Mouse (Mus musculus): ENCODE results near the gene Pitpnc1. TPM values are rescaled to one million over a fixed set of nuclear protein-coding genes. Genes with fewer than 3 reads are reported as not detected.

Gene Pitpnc1
- polyA plus RNA-seq, 1 experiment from 2014 or later, result 35.2 TPM

DNA sequence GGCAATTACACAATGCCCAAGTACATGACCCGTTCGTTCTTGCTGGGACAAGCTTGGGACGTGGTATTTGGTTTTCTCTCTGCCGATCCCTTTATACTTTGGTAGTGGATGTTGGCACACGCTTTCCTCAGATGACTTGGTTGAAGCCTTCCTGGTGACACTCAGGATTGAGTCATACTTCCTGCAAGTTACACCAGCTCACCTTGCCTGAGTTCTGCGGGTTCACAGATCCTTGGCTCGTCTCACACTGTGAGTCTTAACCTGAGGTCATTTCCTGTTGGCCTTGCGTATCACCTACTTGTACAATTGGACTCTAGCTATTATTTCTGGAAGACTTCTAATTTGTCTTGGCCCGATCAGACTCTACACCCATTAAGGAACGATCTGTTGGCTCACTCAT lies 42.5 kb downstream of the Pitpnc1 start:
- no peak for ATAC-seq (ENCODE audit: low FRiP score)
- 92% methylated on average over 10 of the region's 10 CpGs for WGBS
- H3K4me3 ChIP-seq, result no peak overlapping the region

DNA sequence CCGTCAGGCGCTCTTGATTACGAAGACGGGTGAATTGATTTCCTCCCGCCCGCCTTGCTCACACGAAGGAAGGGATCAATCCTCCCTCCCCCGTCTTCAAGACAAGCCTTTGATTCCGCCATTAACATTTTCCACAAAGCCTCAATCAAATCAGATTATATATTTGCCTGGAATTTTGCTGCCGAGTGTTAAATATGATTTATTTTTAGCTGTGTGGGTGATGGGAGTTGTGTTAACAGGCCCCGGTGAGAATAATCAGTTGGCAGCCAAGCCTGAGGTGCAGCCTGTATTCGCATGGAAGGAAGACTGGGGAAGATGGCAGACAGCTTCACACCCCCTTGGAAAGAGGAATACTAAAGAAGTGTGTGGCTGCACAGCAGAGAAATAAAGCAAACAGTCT lies 46.3 kb downstream of the Pitpnc1 start:
- no peak overlapping the region for H3K9ac ChIP-seq
- H3K4me1 ChIP-seq (replicated peaks), result peaks cover 26% of the 10 kb centered on the region
- no peak overlapping the region for H3K4me3 ChIP-seq
- H3K36me3 ChIP-seq, result no peaks in the 10 kb centered on the region
- 86% methylated on average over 12 of the region's 12 CpGs for WGBS
- no peak overlapping the region for H3K4me2 ChIP-seq
- H3K9me3 ChIP-seq, result no peaks in the 10 kb centered on the region
- no peak for ATAC-seq (ENCODE audit: low FRiP score)
- 0 out of 2 replicates have a peak overlapping the region, but pooled peaks have one; percentile 4 for H3K27ac ChIP-seq
- no peaks in the 10 kb centered on the region for H3K27me3 ChIP-seq

More for the DNA sequence above, 42.5 kb downstream of the Pitpnc1 start:
- H3K9me3 ChIP-seq, result no peaks in the 10 kb centered on the region
- H3K27me3 ChIP-seq, result no peaks in the 10 kb centered on the region
- no peak overlapping the region for H3K27ac ChIP-seq
- no peak overlapping the region for H3K9ac ChIP-seq
- H3K4me2 ChIP-seq, result no peak overlapping the region
- no peaks in the 10 kb centered on the region for H3K36me3 ChIP-seq
- H3K4me1 ChIP-seq (replicated peaks), result peaks cover 24% of the 10 kb centered on the region

DNA sequence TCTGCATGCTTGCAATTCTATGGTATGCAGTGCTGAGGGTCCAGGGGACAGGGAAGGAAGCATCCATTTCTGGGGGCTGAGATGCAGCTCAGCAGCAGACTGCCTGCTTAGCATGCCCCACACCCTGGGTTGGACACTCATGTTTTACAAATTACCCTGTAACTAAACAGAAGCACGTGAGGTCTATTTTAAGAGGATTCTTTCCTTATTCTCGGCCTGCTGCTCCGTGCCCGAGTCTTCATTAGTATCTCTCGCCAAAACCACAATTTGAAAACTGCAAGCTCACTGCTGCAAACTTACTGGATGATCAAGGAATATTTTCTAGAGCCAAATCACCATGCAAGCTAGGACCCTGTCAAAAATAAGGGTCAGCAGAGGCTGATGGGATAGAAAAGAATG lies 48.1 kb downstream of the Pitpnc1 start:
- Histone ChIP-seq H3K4me2 (no peak overlapping the region), H3K4me3 (no peak overlapping the region), H3K27ac (peak overlapping the region; percentile 26; the same call in 1 of the 2 replicates), H3K4me1 (replicated peaks) (peaks cover 28% of the 10 kb centered on the region), H3K9ac (no peak overlapping the region), H3K27me3 (no peaks in the 10 kb centered on the region), H3K9me3 (no peaks in the 10 kb centered on the region), H3K36me3 (no peaks in the 10 kb centered on the region)
- no peak for ATAC-seq (ENCODE audit: low FRiP score)
- 51% methylated on average over 5 of the region's 5 CpGs for WGBS

DNA sequence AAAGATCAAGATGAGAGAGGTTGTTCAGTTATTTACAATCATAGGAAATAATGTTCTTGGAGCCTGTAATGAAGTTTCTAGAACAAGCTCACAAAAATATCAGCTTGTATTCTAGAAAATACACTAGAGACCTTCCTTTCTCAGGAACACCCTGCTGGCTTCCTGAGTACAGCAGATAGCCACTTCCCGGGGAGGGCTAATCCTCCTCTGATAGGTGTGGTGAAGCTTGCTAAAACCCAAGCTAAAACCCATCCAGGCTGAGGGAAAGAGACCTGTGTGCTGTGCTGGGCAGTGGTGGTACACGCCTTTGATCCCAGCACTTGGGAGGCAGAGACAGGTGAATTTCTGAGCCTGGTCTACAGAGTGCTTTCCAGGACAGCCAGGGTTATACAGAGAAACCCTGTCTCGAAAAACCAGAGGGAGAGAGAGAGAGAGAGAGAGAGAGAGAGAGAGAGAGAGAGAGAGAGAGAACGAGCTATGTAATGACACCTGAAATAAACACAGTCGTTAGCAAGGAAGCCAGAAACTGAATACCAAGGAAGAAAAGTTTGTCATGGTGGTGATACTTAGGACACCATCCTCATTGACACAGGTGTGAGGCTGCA lies 48.6 kb downstream of the Pitpnc1 start:
- H3K4me1 ChIP-seq (replicated peaks), result peaks cover 33% of the 10 kb centered on the region
- H3K4me2 ChIP-seq, result no peak overlapping the region
- H3K36me3 ChIP-seq, result no peaks in the 10 kb centered on the region
- no peaks in the 10 kb centered on the region for H3K9me3 ChIP-seq
- no peak for ATAC-seq (ENCODE audit: low FRiP score)
- peak overlapping the region; percentile 26; the same call in 1 of the 2 replicates for H3K27ac ChIP-seq
- H3K9ac ChIP-seq, result no peak overlapping the region
- no peak overlapping the region for H3K4me3 ChIP-seq
- H3K27me3 ChIP-seq, result no peaks in the 10 kb centered on the region
- WGBS, result 66% methylated on average over 5 of the region's 5 CpGs

DNA sequence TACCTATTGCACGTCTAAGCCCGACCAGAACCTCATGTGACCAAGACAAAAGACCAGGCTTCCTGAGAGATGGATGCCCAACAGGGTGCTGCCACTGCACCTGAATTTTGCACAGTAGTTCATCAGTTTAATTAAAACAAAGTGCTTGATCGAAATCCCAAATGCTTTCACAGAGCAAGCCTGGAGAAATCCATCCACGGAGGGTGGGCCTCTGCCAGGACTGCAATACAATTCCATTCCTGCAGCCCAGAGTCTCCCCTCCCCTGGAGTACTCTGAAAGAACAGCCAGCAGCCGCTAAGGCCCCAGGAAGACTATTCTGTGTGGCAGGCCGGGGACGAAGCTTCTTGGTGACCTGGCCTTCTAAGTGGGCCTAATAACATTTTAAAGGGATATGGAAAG lies 50.6 kb downstream of the Pitpnc1 start:
- peak overlapping the region; percentile 71 for H3K27ac ChIP-seq
- H3K9ac ChIP-seq, result no peak overlapping the region
- WGBS, result 31% methylated on average over 7 of the region's 7 CpGs

DNA sequence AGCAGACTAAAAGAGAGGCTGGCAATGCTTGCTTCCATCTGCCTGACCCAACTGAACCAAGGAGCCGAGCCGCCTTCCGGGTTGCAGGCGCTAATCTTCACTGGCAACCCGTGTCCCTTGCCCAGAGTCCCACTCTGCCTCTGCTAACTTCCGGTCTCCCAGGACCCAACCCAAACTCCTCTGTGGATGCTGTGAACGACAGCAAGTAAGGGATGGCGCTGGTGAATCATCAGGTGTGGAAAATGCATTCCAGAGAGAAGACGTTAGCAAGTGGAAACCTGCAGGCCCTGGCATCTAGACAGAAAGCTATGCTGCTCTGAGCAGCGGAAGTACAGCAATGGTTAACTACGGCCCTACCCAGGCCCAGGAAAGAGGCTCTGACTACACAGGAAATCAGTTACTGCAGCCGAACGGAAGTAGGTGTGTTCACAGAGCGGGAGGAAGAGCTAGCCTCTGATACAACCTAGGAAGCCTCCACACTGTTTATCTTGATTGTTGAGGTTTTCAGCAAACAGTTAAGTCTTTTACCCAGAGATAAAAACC lies 53.4 kb downstream of the Pitpnc1 start:
- peak overlapping the region; percentile 46; the same call in 1 of the 2 replicates for H3K9ac ChIP-seq

More for the DNA sequence above, 50.6 kb downstream of the Pitpnc1 start:
- no peak overlapping the region for H3K4me2 ChIP-seq
- no peak for ATAC-seq (ENCODE audit: low FRiP score)
- H3K36me3 ChIP-seq, result no peaks in the 10 kb centered on the region
- no peak overlapping the region for H3K4me3 ChIP-seq
- H3K9me3 ChIP-seq, result no peaks in the 10 kb centered on the region
- peaks cover 51% of the 10 kb centered on the region for H3K4me1 ChIP-seq (replicated peaks)
- H3K27me3 ChIP-seq, result no peaks in the 10 kb centered on the region

DNA sequence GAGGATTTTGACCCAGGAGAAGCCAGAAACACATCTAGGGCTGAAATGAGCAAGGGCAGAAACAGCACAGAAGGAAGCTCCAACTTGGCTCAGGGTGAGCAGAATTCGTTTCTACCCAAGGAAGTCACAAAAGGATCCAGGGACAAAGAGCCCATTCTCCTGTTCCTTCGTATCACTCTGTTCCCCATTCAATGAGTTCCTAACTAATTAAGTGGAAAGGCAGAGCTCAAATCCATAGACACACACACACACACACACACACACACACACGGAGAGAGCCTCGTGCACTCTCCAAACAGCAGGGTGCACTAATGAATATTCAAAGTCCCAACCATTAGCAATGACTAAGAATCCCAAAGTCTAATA lies 54.0 kb downstream of the Pitpnc1 start:
- peaks cover 54% of the 10 kb centered on the region for H3K4me1 ChIP-seq (replicated peaks)
- no peaks in the 10 kb centered on the region for H3K9me3 ChIP-seq
- H3K4me2 ChIP-seq, result peak overlapping the region; percentile 34
- 10% methylated on average over 4 of the region's 4 CpGs for WGBS
- no peaks in the 10 kb centered on the region for H3K36me3 ChIP-seq
- no peak overlapping the region for H3K4me3 ChIP-seq
- peak overlapping the region; percentile 84 for H3K27ac ChIP-seq
- peak overlapping the region; percentile 46; the same call in 1 of the 2 replicates for H3K9ac ChIP-seq
- peak; percentile 47; the same call in 1 of the 2 replicates for ATAC-seq (ENCODE audit: low FRiP score)
- no peaks in the 10 kb centered on the region for H3K27me3 ChIP-seq

More for the DNA sequence above, 53.4 kb downstream of the Pitpnc1 start:
- H3K9me3 ChIP-seq, result no peaks in the 10 kb centered on the region
- ATAC-seq (ENCODE audit: low FRiP score), result no peak
- peak overlapping the region; percentile 34 for H3K4me2 ChIP-seq
- H3K36me3 ChIP-seq, result no peaks in the 10 kb centered on the region
- WGBS, result 49% methylated on average over 14 of the region's 14 CpGs
- peak overlapping the region; percentile 84 for H3K27ac ChIP-seq
- no peak overlapping the region for H3K4me3 ChIP-seq
- peaks cover 56% of the 10 kb centered on the region for H3K4me1 ChIP-seq (replicated peaks)
- no peaks in the 10 kb centered on the region for H3K27me3 ChIP-seq

DNA sequence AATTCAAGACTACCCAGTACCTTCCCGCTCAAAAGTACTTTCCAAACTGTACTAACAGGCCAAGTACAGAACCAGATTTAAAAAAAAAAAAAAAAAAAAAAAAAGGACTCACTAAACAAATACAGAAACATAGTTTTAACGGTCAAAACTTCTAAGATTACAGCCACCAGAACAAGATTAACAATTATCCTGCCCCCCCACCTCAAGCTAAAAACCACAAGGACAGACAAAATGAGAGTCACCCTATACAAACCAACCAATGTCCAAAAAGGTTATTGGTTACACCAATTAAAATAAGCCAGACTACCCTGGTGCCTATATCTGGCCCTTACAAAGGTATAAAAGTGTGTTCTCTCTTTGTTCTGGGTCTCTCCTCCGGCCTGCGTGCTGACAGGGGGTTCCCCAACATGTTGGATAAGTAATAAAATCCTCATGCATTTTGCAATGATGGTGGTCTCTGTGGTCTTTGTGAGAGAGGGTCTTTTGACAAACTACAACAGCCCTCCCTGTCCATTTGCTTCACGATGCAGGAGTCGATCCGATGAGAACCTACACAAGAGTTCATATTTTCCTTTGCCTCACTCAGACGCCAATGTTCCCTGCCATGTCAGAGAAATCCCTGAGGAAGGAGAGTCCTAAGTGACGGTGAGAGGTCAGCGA lies 54.5 kb downstream of the Pitpnc1 start:
- Histone ChIP-seq H3K27ac (peak overlapping the region; percentile 84), H3K9ac (no peak overlapping the region; the same call in 1 of the 2 replicates), H3K36me3 (no peaks in the 10 kb centered on the region), H3K4me3 (no peak overlapping the region), H3K9me3 (no peaks in the 10 kb centered on the region), H3K4me1 (replicated peaks) (peaks cover 54% of the 10 kb centered on the region), H3K27me3 (no peaks in the 10 kb centered on the region), H3K4me2 (peak overlapping the region; percentile 34)
- 28% methylated on average over 10 of the region's 10 CpGs for WGBS
- ATAC-seq (ENCODE audit: low FRiP score), result no peak

DNA sequence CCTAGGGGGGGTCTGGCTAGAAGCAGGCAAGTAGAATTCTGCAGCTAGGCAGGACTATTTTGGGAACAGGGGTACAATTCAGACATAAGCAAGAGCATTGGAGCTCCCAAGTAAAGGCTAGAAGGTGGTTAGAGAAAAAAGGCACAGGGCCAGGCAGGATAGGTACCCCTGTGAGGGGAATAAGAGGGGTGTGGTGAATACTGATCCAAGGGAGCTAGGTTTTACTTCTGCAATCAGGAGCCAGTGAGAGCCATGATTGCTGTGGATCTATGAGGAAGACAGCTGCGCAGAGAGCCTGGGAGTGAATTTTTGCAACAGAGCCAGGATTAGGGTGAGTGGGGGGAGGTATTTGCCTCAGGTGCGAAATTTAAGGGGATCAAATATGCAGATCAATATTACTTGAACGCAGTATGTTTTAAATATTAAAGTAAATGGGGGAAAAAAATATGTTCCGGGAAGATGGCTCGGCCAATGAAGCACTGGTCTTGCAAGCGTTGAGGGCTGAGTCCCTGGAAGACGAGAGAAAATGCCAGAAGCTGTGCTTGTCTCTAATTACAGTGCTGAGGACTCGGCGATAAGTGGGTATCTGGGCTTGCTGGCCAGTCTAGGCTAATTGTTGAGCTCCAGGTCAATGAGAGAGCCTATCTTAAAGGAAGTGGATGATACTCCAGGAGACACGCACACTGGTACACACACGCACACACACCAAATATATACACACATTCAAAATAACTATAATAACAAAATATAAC lies 55.3 kb downstream of the Pitpnc1 start:
- Histone ChIP-seq H3K9me3 (no peaks in the 10 kb centered on the region), H3K27ac (peak overlapping the region; percentile 67), H3K4me2 (no peak overlapping the region), H3K4me1 (replicated peaks) (peaks cover 51% of the 10 kb centered on the region), H3K36me3 (no peaks in the 10 kb centered on the region), H3K4me3 (no peak overlapping the region), H3K9ac (no peak overlapping the region), H3K27me3 (no peaks in the 10 kb centered on the region)
- 71% methylated on average over 11 of the region's 11 CpGs for WGBS
- no peak for ATAC-seq (ENCODE audit: low FRiP score)

DNA sequence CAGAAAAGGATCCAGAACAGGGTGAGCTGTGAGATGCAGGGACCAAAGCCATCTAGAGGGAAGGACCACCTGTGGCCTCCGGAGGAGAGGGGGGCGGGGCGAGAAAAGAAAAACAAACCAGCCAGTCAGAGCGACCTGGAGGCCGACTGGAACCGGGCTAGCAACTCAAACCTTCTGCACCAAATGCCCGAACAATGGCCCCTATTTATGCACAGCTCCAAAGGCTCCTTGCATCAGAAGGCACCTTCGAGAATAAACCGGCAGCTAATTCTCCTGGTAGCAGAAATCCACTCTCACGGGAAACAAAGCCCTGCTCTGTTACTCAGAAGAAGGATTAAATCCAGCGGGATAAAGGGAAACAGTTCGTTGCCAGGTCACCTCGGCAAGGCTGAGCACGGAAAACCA lies 57.2 kb downstream of the Pitpnc1 start:
- H3K27me3 ChIP-seq, result no peaks in the 10 kb centered on the region
- peak overlapping the region; percentile 83 for H3K27ac ChIP-seq
- H3K4me1 ChIP-seq (replicated peaks), result peaks cover 47% of the 10 kb centered on the region
- under 1% methylated on average over 14 of the region's 14 CpGs for WGBS
- no peaks in the 10 kb centered on the region for H3K9me3 ChIP-seq
- H3K36me3 ChIP-seq, result no peaks in the 10 kb centered on the region
- H3K4me2 ChIP-seq, result peak overlapping the region; percentile 55
- H3K4me3 ChIP-seq, result peak overlapping the region; percentile 22
- peak overlapping the region; percentile 57 for H3K9ac ChIP-seq
- ATAC-seq (ENCODE audit: low FRiP score), result no peak; the same call in 1 of the 2 replicates

DNA sequence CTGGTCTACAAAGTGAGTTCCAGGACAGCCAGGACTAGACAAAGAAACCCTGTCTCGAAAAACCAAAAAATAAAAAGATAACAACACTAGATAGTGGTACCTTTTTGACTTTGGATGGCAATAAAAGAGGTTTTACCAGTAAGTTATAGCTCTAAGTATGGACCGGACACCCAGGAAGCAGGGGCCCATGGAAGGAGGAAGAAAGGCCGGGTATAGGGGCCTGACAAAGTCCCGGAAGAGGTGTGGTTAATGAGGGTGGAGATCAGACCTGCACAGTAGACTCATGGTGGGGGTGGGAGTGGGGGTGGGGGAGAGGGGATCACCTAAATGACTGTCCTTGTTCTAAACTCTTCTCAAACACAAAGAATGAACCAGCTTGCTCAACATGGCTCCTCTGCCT lies 58.4 kb downstream of the Pitpnc1 start:
- WGBS, result 91% methylated on average over 4 of the region's 4 CpGs
- Histone ChIP-seq H3K27me3 (no peaks in the 10 kb centered on the region), H3K9me3 (no peaks in the 10 kb centered on the region), H3K27ac (no peak overlapping the region), H3K4me3 (no peak overlapping the region), H3K4me1 (replicated peaks) (peaks cover 43% of the 10 kb centered on the region), H3K4me2 (no peak overlapping the region), H3K9ac (no peak overlapping the region), H3K36me3 (no peaks in the 10 kb centered on the region)
- ATAC-seq (ENCODE audit: low FRiP score), result no peak

DNA sequence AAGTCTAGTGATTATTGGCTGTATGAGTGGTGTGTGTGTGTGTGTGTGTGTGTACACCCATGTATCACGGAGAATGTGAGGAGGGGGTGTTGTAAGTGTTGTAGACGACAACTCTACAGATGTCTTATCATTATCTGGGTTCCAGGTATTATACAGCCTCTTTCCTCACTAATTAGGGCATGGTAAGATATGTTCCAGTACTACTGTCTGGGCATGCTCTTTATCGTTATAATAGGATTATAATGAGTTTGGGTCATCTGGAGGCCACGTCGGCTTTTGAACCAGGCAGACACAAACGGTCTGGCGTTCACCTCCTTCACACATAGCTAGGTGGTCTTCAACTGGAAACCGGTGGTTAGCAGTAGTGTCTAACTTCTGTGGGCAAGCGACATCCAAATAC lies 58.9 kb downstream of the Pitpnc1 start:
- Histone ChIP-seq H3K36me3 (no peaks in the 10 kb centered on the region), H3K27me3 (no peaks in the 10 kb centered on the region), H3K9ac (no peak overlapping the region), H3K27ac (no peak overlapping the region), H3K4me2 (no peak overlapping the region), H3K4me1 (replicated peaks) (peaks cover 37% of the 10 kb centered on the region), H3K9me3 (no peaks in the 10 kb centered on the region), H3K4me3 (no peak overlapping the region)
- no peak for ATAC-seq (ENCODE audit: low FRiP score)
- WGBS, result 74% methylated on average over 9 of the region's 9 CpGs
